Mouse (Mus musculus) hindbrain, embryonic 10.5 days (tissue): ENCODE measurements at regions not wholly inside any gene's neighbourhood (a gene's known extent, or its start where the extent isn't known, plus 50 kb on each side); places are given as distances from the start of the nearest gene placed in this dataset.

Source experiments
- DNase-seq: peaks from one replicate; pipeline ENCODE4 v3.0.0-alpha.2; 2017; ENCODE audit warnings: low spot score
- H3K27ac ChIP-seq: fragments of 300-500 bp; sonication (generic); 2 replicates; pipeline ENCODE4 v1.5.1; 2016; ENCODE audit warnings: mild to moderate bottlenecking, moderate library complexity
- H3K27me3 ChIP-seq: fragments of 300-500 bp; sonication (generic); 2 replicates; pipeline ENCODE4 v1.6.1; 2016; ENCODE audit warnings: mild to moderate bottlenecking; ENCODE audit not compliant: poor library complexity, insufficient read depth, severe bottlenecking
- H3K36me3 ChIP-seq: fragments of 300-500 bp; sonication (generic); 2 replicates; pipeline ENCODE4 v1.6.1; 2016; ENCODE audit warnings: mild to moderate bottlenecking, moderate library complexity
- H3K4me1 ChIP-seq: fragments of 300-500 bp; sonication (generic); replicated peaks from 2 replicates; pipeline ENCODE4 v1.6.1; 2016; ENCODE audit warnings: mild to moderate bottlenecking
- H3K4me3 ChIP-seq: fragments of 300-500 bp; sonication (generic); 2 replicates; pipeline ENCODE4 v1.5.1; 2016; ENCODE audit warnings: mild to moderate bottlenecking, moderate library complexity
- H3K9me3 ChIP-seq: fragments of 300-500 bp; sonication (generic); 2 replicates; pipeline ENCODE4 v1.6.1; 2016; ENCODE audit warnings: mild to moderate bottlenecking, moderate library complexity
- whole genome bisulfite sequencing: fragments of 180-500 bp; shearing (Covaris S2); methylation state at CpG from one replicate; pipeline ENCODE4 v1.1.7; 2016; 5-methylcytosine and 5-hydroxymethylcytosine counted together

GRCm38 (mm10) chr16:85247301-85247700 is 73.7 kb upstream of the App start:
- no peaks in the 10 kb centered on the region for H3K4me1 ChIP-seq
- H3K27me3 ChIP-seq: no peaks in the 10 kb centered on the region
- H3K36me3 ChIP-seq: no peaks in the 10 kb centered on the region
- H3K4me3 ChIP-seq: no peak overlapping the region
- no peaks in the 10 kb centered on the region for H3K9me3 ChIP-seq
- DNase-seq: no peak
- WGBS: 81% methylated on average over 1 of the region's 1 CpGs
- no peak overlapping the region for H3K27ac ChIP-seq

DNA sequence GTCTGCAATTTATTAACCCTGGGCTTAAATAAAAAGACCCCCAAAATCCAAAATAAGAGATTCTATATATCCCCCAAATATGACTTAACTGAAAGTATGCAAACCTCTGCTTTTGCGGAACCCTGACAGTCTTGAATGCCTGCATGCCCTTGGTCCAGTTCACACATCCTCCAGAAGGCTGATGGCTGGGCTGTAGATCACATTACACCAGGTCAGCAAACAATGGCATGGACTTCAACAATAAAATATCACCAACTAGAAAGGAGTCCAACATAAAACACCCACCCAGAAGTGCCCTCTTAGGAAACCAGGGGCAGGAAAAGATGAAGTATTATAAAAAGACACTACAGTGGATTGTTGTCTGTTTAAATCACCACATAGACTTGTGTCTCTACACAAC is 59.5 kb upstream of the App start:
- no peak for DNase-seq

DNA sequence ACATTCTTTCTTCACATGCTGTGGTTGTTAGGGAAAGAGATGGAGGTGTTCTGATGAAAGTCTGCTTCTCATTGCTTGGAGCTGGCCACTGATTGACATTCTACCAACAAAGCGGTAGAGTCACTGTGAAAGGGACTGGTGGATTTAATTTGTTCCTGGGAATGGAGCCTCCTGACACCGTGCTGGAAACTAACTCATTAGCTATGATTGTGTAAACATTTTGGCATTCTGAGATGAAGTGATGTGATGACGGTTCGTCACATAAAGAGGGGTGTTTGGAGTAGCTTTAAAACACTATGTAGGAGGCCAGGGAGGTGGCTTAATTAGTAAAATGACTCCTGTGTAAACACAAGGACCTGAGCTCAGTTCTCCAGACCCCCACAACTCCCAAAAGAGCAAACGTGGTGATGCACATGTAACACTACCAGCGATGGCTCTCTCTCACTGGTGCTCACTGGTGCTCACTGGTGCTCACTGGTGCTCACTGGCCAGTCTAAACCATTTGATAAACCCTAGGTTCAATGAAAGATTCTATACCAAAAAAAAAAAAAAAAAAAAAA is 58.4 kb upstream of the App start:
- Histone ChIP-seq H3K4me3 (no peak overlapping the region), H3K27me3 (no peaks in the 10 kb centered on the region), H3K9me3 (no peaks in the 10 kb centered on the region), H3K36me3 (no peaks in the 10 kb centered on the region), H3K4me1 (no peaks in the 10 kb centered on the region), H3K27ac (no peak overlapping the region)
- DNase-seq: no peak
- WGBS: 58% methylated on average over 6 of the region's 6 CpGs

More for the DNA sequence above, 59.5 kb upstream of the App start:
- Histone ChIP-seq H3K27ac (no peak overlapping the region), H3K27me3 (no peaks in the 10 kb centered on the region), H3K36me3 (no peaks in the 10 kb centered on the region), H3K4me1 (no peaks in the 10 kb centered on the region), H3K9me3 (no peaks in the 10 kb centered on the region), H3K4me3 (no peak overlapping the region)
- 89% methylated on average over 1 of the region's 1 CpGs for WGBS

DNA sequence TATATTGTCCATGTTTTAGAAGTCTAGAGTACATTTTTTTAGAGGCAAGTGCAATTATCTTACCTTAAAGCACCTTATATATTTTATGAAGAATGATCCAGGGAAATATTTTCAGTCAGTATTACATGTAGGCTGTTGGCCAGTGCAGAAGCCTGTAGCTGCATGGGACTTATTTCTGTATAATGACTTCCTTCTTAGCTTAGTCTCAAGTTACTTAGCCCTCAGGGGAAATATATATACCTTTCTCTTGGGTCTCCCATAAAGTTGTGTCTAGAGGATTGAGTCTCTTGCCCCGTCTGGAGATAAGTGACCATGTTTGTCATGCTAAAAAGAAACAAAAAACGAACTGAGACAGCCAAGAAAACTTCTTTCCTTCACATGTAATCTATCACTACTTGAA is 57.8 kb upstream of the App start:
- H3K36me3 ChIP-seq: no peaks in the 10 kb centered on the region
- no peaks in the 10 kb centered on the region for H3K4me1 ChIP-seq
- 61% methylated on average over 2 of the region's 2 CpGs for WGBS
- no peak for DNase-seq
- no peak overlapping the region for H3K27ac ChIP-seq
- no peak overlapping the region for H3K4me3 ChIP-seq
- H3K27me3 ChIP-seq: no peaks in the 10 kb centered on the region
- no peaks in the 10 kb centered on the region for H3K9me3 ChIP-seq

- no peaks in the 10 kb centered on the region for H3K36me3 ChIP-seq
- no peak overlapping the region for H3K27ac ChIP-seq
- no peaks in the 10 kb centered on the region for H3K4me1 ChIP-seq
- DNase-seq: no peak
- H3K9me3 ChIP-seq: no peaks in the 10 kb centered on the region
- no peak overlapping the region for H3K4me3 ChIP-seq
- 86% methylated on average over 2 of the region's 2 CpGs for WGBS
- no peaks in the 10 kb centered on the region for H3K27me3 ChIP-seq
These were observed 50.8 kb upstream of the App start for GRCm38 (mm10) chr16:85224325-85224724.
